Mouse (Mus musculus) testis, adult 2 months (tissue): ENCODE results near the gene Pogz.

Experiments used
- CTCF ChIP-seq: fragments of 200-500 bp; IDR thresholded peaks from 2 replicates; pipeline ENCODE4 v1.5.1; 2012; ENCODE audit warnings: low read depth, mild to moderate bottlenecking, inconsistent platforms, low read length, moderate library complexity; ENCODE audit not compliant: control insufficient read depth, insufficient read depth, insufficient replicate concordance
- POLR2A ChIP-seq: fragments of 200-500 bp; IDR thresholded peaks from 2 replicates; pipeline ENCODE4 v1.6.1; 2012; ENCODE audit warnings: low read depth, mild to moderate bottlenecking, inconsistent platforms, low read length, moderate library complexity; ENCODE audit not compliant: control insufficient read depth

DNA sequence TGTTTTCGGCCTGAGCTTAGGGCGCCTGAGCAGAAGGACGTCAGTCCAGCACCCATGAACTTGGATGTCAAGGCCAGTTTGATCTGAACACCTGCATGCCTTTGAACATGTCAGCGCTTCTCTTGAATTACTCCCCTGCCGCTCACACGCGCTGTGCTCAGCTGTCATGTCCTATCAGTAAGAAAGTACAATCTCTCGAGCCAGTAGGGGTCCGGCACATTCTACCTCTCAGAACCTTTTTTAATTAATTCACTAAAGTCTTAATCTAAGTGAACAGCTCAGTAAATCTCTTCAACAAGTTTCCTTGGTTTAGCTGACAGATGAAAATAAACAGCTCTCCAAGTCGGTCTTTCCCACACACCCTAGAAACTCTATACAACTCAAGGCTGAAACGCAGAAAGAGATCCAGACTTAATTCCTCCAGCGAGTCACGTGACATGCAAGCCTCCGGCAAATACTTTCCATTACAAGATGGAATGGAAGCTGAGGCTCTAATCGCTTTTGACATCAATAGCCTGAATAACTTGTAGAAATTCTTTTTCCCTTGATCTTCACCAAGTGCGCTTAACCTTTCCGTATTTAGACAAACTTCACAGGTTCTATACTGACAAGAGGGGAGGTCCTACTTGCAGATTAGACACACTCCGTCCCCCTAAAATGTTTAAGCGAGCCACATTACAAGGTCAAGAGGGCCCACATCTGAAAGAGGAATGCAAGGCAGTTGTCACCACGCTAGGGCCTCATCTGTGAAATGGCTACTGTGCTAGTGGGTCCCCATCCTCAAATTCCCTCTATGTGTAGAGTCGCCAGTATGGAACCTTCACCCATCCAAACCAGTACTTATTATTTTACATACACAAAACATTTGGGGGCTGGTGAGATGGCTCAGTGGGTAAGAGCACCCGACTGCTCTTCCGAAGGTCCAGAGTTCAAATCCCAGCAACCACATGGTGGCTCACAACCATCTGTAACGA lies 17.6 kb upstream of the Pogz start:
- no peak for TF ChIP-seq POLR2A
- TF ChIP-seq CTCF, result no peak
